Mouse (Mus musculus): ENCODE measurements around the gene Atp2c1. TPM values are rescaled to one million over a fixed set of nuclear protein-coding genes. Genes with fewer than 3 reads are reported as not detected.
A peak's percentile ranks its signal among the peaks of the same experiment; 100 is the strongest.

Gene Atp2c1
- total and polyA plus RNA-seq, 3 experiments = 45.8 to 60.7 (median 51.7) TPM

DNA sequence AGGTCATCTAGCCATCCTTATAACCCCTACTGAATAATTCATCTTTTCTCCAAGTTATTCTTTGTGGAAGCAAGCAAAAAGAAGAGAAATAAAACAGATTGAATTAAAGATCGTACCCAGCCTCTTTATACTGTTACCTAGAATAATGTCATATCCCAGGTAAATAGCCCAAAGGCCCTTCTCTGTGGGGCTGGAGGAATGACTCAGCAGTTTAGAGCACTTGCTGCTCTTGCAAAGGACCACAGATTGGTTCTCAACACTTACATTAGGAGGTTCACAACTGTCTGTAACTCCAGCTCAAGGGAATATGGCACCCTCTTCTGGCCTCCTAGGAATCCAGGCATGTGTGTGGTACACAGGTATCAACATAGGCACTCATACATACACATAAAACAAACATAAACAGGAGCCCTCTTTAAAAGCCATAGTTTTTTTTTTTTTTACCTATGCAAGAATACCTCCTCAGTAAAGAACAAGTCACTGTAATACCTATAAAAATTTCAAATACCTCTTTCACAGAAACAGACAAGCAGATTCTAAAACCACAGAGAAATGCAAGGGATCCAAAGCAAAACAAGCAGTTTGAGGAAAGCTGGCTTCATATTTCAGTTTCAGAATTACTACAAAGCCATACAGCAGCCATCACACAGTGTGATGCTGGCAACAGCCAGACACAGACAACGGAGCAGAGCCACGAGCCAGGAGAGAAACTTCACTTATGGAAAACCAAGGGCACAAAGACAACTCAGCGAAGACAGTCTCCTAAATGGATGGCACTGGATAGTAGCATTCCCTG lies 44.2 kb downstream of the Atp2c1 start:
- H3K9ac ChIP-seq (ENCODE audit: insufficient read depth, low read depth) = no peak overlapping the region
- in situ Hi-C loops (cut with MboI; ENCODE audit: low pct_ligation_motif_present, low pct_unique_long_range_greater_than_20kb, low sequenced_read_pairs) = no loop called here
- H3K36me3 ChIP-seq (replicated peaks in 1 of 2; ENCODE audit: control insufficient read depth in 1 of 2, insufficient read depth in 1 of 2, low read length in 1 of 2) = peaks cover 0 to 16% of the 10 kb centered on the region in 2 experiments
- H3K27ac ChIP-seq (ENCODE audit: insufficient read depth, low read depth) = no peak overlapping the region
- dilution Hi-C loops (cut with MboI; ENCODE audit: extremely low pct_ligation_motif_present, extremely low pct_unique_long_range_greater_than_20kb, low sequenced_read_pairs) = no loop called here
- no peaks in the 10 kb centered on the region for H3K27me3 ChIP-seq (replicated peaks)
- TF ChIP-seq USF2 (conservative IDR thresholded peaks at IDR 0.05; ENCODE audit: low read depth, low read length) (no peak), CHD1 (IDR thresholded peaks at IDR 0.05; ENCODE audit: low read depth, low read length) (no peak), ELF1 (IDR thresholded peaks at IDR 0.05; ENCODE audit: low read depth, low read length) (no peak), NELFE (IDR thresholded peaks at IDR 0.05; ENCODE audit: low read depth, low read length) (no peak), HCFC1 (IDR thresholded peaks at IDR 0.05; ENCODE audit: low read depth, low read length) (no peak), MAFK (IDR thresholded peaks at IDR 0.05; ENCODE audit: insufficient replicate concordance, low read length) (peak; percentile 74; the same call in 1 of the 2 replicates), SIN3A (IDR thresholded peaks at IDR 0.05; ENCODE audit: low read length) (0 out of 2 replicates have a peak, but pooled peaks have one; percentile 3), MXI1 (IDR thresholded peaks at IDR 0.05; ENCODE audit: low read depth, low read length) (peak; percentile 20; the same call in 1 of the 2 replicates), PAX5 (IDR thresholded peaks at IDR 0.05; ENCODE audit: low read length) (no peak), USF1 (IDR thresholded peaks at IDR 0.05; ENCODE audit: low read depth, low read length) (no peak), KAT2A (IDR thresholded peaks at IDR 0.05; ENCODE audit: insufficient replicate concordance, low read length) (no peak), ZC3H11A (IDR thresholded peaks at IDR 0.05; ENCODE audit: low read depth, low read length) (no peak), MAZ (IDR thresholded peaks at IDR 0.05; ENCODE audit: low read depth, low read length) (no peak), ETS1 (conservative IDR thresholded peaks at IDR 0.05; ENCODE audit: low read depth, low read length) (0 out of 2 replicates have a peak, but pooled peaks have one; percentile 10), JUN (IDR thresholded peaks at IDR 0.05; ENCODE audit: insufficient read depth, low read depth, low read length) (0 out of 2 replicates have a peak, but pooled peaks have one; percentile 34), GABPA (IDR thresholded peaks at IDR 0.05; ENCODE audit: insufficient replicate concordance, low read depth, low read length) (no peak), CTCF (conservative IDR thresholded peaks at IDR 0.05 in 1 of 2, IDR thresholded peaks at IDR 0.05 in 1 of 2; ENCODE audit: low read depth in 2 of 2, low read length in 2 of 2) (no peak), UBTF (IDR thresholded peaks at IDR 0.05; ENCODE audit: low read depth, low read length) (no peak), RAD21 (IDR thresholded peaks at IDR 0.05; ENCODE audit: low read depth, low read length) (no peak), TBP (conservative IDR thresholded peaks at IDR 0.05; ENCODE audit: low read depth, low read length) (no peak), MEF2A (IDR thresholded peaks at IDR 0.05; ENCODE audit: borderline replicate concordance, low read depth, low read length) (no peak), RCOR1 (conservative IDR thresholded peaks at IDR 0.05; ENCODE audit: low read depth, low read length) (no peak), POLR2AphosphoS2 (IDR thresholded peaks at IDR 0.05; ENCODE audit: low read depth, low read length) (no peak), CHD2 (IDR thresholded peaks at IDR 0.05; ENCODE audit: low read length) (no peak), TCF12 (IDR thresholded peaks at IDR 0.05; ENCODE audit: low read depth, low read length) (no peak), NRF1 (IDR thresholded peaks at IDR 0.05; ENCODE audit: low read depth, low read length) (no peak), POLR2A (IDR thresholded peaks at IDR 0.05; ENCODE audit: low read depth, low read length) (no peak), MAX (IDR thresholded peaks at IDR 0.05; ENCODE audit: low read length) (no peak), ZMIZ1 (IDR thresholded peaks at IDR 0.05; ENCODE audit: low read depth, low read length) (no peak), E2F4 (IDR thresholded peaks at IDR 0.05; ENCODE audit: insufficient replicate concordance, low read depth, low read length) (no peak), BHLHE40 (IDR thresholded peaks at IDR 0.05; ENCODE audit: low read depth, low read length) (no peak), ZNF384 (IDR thresholded peaks at IDR 0.05; ENCODE audit: low read depth, low read length) (no peak), EP300 (IDR thresholded peaks at IDR 0.05; ENCODE audit: low read length) (peak; percentile 61; the same call in 1 of the 2 replicates), IRF4 (IDR thresholded peaks at IDR 0.05; ENCODE audit: low read depth, low read length) (peak; percentile 82), MYC (IDR thresholded peaks at IDR 0.05; ENCODE audit: low read depth, low read length) (no peak), ZKSCAN1 (IDR thresholded peaks at IDR 0.05; ENCODE audit: borderline replicate concordance, low read depth, low read length) (no peak), SMC3 (IDR thresholded peaks at IDR 0.05; ENCODE audit: low read depth, low read length) (no peak), JUND (conservative IDR thresholded peaks at IDR 0.05; ENCODE audit: low read depth, low read length) (peak; percentile 49; the same call in 1 of the 2 replicates)
- H3K4me3 ChIP-seq (replicated peaks in 1 of 3; ENCODE audit: low read depth in 2 of 3, low read length in 2 of 3, poor library complexity in 1 of 3) = no peak overlapping the region
- H3K4me1 ChIP-seq (ENCODE audit: control insufficient read depth in 1 of 2, insufficient read depth in 2 of 2) = peaks cover 6 to 65% of the 10 kb centered on the region in 2 experiments
- peak; percentile 29 for DNase-seq (ENCODE audit: extremely low read depth)
- H3K4me2 ChIP-seq (ENCODE audit: insufficient read depth, low read depth, poor library complexity, severe bottlenecking) = peak overlapping the region; percentile 29; the same call in 1 of the 2 replicates
- no peaks in the 10 kb centered on the region for H3K9me3 ChIP-seq (replicated peaks; ENCODE audit: low read length)
- H3K79me2 ChIP-seq (replicated peaks; ENCODE audit: control insufficient read depth, extremely low read depth, insufficient read depth, poor library complexity, severe bottlenecking) = peaks cover 5% of the 10 kb centered on the region
